14 mouse cellular contexts compared by ENCODE assay signal in the genomic region with DNA sequence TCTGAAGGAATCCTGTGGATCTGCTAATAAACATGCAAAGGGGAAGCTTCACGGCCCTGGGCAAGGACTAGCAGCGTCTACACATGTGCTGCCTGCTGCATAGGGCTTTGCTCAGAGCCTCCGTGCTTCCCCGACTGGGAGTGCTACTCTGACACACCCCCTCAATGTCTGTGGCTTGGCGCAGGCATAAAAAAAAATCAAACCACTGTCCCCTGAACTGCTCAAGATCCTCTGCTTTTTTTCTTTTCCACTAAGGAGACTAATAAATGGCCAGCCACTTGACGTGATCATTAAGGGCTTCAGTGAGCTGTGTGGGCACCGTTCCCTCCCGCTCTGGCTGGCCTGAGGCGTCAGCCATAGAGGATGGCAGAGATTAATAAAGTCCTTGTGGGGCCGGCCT.
DNase-seq lines count a peak whose midpoint lies in the region; ATAC-seq and TF ChIP-seq lines count a peak whose summit lies in the region.
"Had no signal": no experiment of that assay in that cellular context is flagged by ENCODE, and none has a peak within 500 bp of the region (broad histone marks: within the 10 kb centered on the region; RNA-seq: fewer than 3 reads in every experiment).

No protein-coding gene starts in this region.

- DNase-seq in heart, adult 2 months, result no peak
- peak; percentile 56 for DNase-seq in brain, adult 2 months (ENCODE audit: low read depth, low spot score)
- DNase-seq in left cerebral cortex, adult 9 months (ENCODE audit: low spot score in 2 of 2), result no peak
- no peak for DNase-seq in adrenal gland, postnatal 25 days
- DNase-seq in kidney, adult 9 months, result no peak
- DNase-seq: adrenal gland, postnatal 36 days; cerebellum, adult 9-11 months; kidney, adult 2 months; thymus, postnatal 36 days had no signal

- no peak for TF ChIP-seq CTCF in heart, adult 2 months (IDR thresholded peaks at IDR 0.05)

- peaks cover 11% of the 10 kb centered on the region; the same call in 1 of the 2 replicates for H3K27me3 ChIP-seq in heart, embryonic 15.5 days
- H3K27me3 ChIP-seq in heart, adult 2 months (ENCODE audit: control insufficient read depth, insufficient read depth, low read length), result no peaks in the 10 kb centered on the region
- no peaks in the 10 kb centered on the region for H3K27me3 ChIP-seq in forebrain, embryonic 16.5 days (replicated peaks; ENCODE audit: control insufficient read depth, insufficient read depth, low read length)
- H3K27me3 ChIP-seq in midbrain, embryonic 13.5 days, result no peaks in the 10 kb centered on the region

- peaks cover 55% of the 10 kb centered on the region for H3K4me1 ChIP-seq in heart, embryonic 15.5 days (replicated peaks)
- peaks cover 12% of the 10 kb centered on the region for H3K4me1 ChIP-seq in heart, adult 2 months (ENCODE audit: control insufficient read depth, insufficient read depth, low read length)
- peaks cover 39% of the 10 kb centered on the region for H3K4me1 ChIP-seq in forebrain, embryonic 16.5 days (replicated peaks; ENCODE audit: control insufficient read depth, insufficient read depth, low read length)
- peaks cover 64% of the 10 kb centered on the region for H3K4me1 ChIP-seq in midbrain, embryonic 13.5 days (replicated peaks)

- peak overlapping the region; percentile 3; the same call in 1 of the 2 replicates for H3K9ac ChIP-seq in heart, embryonic 15.5 days
- no peak overlapping the region for H3K9ac ChIP-seq in heart, adult 2 months (ENCODE audit: low read depth, low read length)
- no peak overlapping the region for H3K9ac ChIP-seq in forebrain, embryonic 16.5 days (replicated peaks; ENCODE audit: low read depth, low read length)
- no peak overlapping the region for H3K9ac ChIP-seq in midbrain, embryonic 13.5 days (replicated peaks)
- H3K9ac ChIP-seq: embryonic facial prominence, embryonic 13.5 days; liver, embryonic 12.5 days had no signal

- no peak for ATAC-seq in heart, embryonic 15.5 days (replicated peaks; ENCODE audit: insufficient number of reproducible peaks, insufficient read depth, low FRiP score, low read depth)
- peak; percentile 29; the same call in 1 of the 2 replicates for ATAC-seq in forebrain, embryonic 16.5 days
- ATAC-seq in midbrain, embryonic 13.5 days, result peak; percentile 38; the same call in 1 of the 2 replicates
- ATAC-seq: liver, embryonic 12.5 days had no signal

- no peak for TF ChIP-seq EP300 in heart, adult 2 months (IDR thresholded peaks at IDR 0.05; ENCODE audit: insufficient read depth, low read depth, low read length)

- no peaks in the 10 kb centered on the region for H3K36me3 ChIP-seq in heart, embryonic 15.5 days
- peaks cover 2% of the 10 kb centered on the region; the same call in 1 of the 2 replicates for H3K36me3 ChIP-seq in heart, adult 2 months (ENCODE audit: control insufficient read depth, insufficient read depth, low read length)
- no peaks in the 10 kb centered on the region for H3K36me3 ChIP-seq in forebrain, embryonic 16.5 days (ENCODE audit: control insufficient read depth, insufficient read depth)
- H3K36me3 ChIP-seq in midbrain, embryonic 13.5 days, result no peaks in the 10 kb centered on the region
- H3K36me3 ChIP-seq: embryonic facial prominence, embryonic 13.5 days; liver, embryonic 12.5 days had no signal

- TF ChIP-seq POLR2A in heart, adult 2 months (IDR thresholded peaks at IDR 0.05; ENCODE audit: insufficient read depth, low read depth, low read length), result no peak

- no peaks in the 10 kb centered on the region for H3K79me2 ChIP-seq in heart, adult 2 months (replicated peaks; ENCODE audit: control insufficient read depth, insufficient read depth, low read length)

- intact Hi-C loops in heart, adult 2 months (cut with DNase I), result no loop called here

- H3K9me3 ChIP-seq in heart, embryonic 15.5 days (replicated peaks), result no peaks in the 10 kb centered on the region
- no peaks in the 10 kb centered on the region for H3K9me3 ChIP-seq in forebrain, embryonic 16.5 days (ENCODE audit: control insufficient read depth, low read length)
- H3K9me3 ChIP-seq in midbrain, embryonic 13.5 days, result no peaks in the 10 kb centered on the region
- H3K9me3 ChIP-seq: embryonic facial prominence, embryonic 13.5 days; liver, embryonic 12.5 days had no signal

- no peak overlapping the region for H3K4me2 ChIP-seq in heart, embryonic 15.5 days
- H3K4me2 ChIP-seq in forebrain, embryonic 16.5 days (ENCODE audit: low read length), result no peak overlapping the region
- H3K4me2 ChIP-seq in midbrain, embryonic 13.5 days (replicated peaks), result peak overlapping the region; percentile 14; the same call in 1 of the 2 replicates
- H3K4me2 ChIP-seq: embryonic facial prominence, embryonic 13.5 days; liver, embryonic 12.5 days had no signal

- H3K4me3 ChIP-seq in heart, embryonic 15.5 days, result no peak overlapping the region
- no peak overlapping the region for H3K4me3 ChIP-seq in heart, adult 2 months
- H3K4me3 ChIP-seq in forebrain, embryonic 16.5 days (replicated peaks; ENCODE audit: low read length), result no peak overlapping the region
- no peak overlapping the region for H3K4me3 ChIP-seq in midbrain, embryonic 13.5 days (replicated peaks)
- H3K4me3 ChIP-seq: embryonic facial prominence, embryonic 13.5 days; liver, embryonic 12.5 days had no signal

- no peak overlapping the region for H3K27ac ChIP-seq in heart, embryonic 15.5 days
- no peak overlapping the region for H3K27ac ChIP-seq in heart, adult 2 months
- H3K27ac ChIP-seq in forebrain, embryonic 16.5 days (ENCODE audit: low read length), result no peak overlapping the region
- H3K27ac ChIP-seq in midbrain, embryonic 13.5 days, result peak overlapping the region; percentile 40
- H3K27ac ChIP-seq: embryonic facial prominence, embryonic 13.5 days; liver, embryonic 12.5 days had no signal

- 33% methylated on average over 10 of the region's 10 CpGs for WGBS in heart, embryonic 15.5 days
- WGBS in heart, adult 2 months, result 31% methylated on average over 10 of the region's 10 CpGs
- 1% methylated on average over 10 of the region's 10 CpGs for WGBS in forebrain, embryonic 16.5 days
- WGBS in midbrain, embryonic 13.5 days, result 8% methylated on average over 10 of the region's 10 CpGs
